Mouse (Mus musculus) neural tube, embryonic 10.5 days (tissue): Measurements from ENCODE around the gene Myh4.
A peak's percentile ranks its signal among the peaks of the same experiment; 100 is the strongest.

Source experiments
- DNase-seq: peaks from one replicate; pipeline ENCODE4 v3.0.0-alpha.2; 2017; ENCODE audit warnings: low spot score; ENCODE audit errors: extremely low spot score

Myh4 gene

DNA sequence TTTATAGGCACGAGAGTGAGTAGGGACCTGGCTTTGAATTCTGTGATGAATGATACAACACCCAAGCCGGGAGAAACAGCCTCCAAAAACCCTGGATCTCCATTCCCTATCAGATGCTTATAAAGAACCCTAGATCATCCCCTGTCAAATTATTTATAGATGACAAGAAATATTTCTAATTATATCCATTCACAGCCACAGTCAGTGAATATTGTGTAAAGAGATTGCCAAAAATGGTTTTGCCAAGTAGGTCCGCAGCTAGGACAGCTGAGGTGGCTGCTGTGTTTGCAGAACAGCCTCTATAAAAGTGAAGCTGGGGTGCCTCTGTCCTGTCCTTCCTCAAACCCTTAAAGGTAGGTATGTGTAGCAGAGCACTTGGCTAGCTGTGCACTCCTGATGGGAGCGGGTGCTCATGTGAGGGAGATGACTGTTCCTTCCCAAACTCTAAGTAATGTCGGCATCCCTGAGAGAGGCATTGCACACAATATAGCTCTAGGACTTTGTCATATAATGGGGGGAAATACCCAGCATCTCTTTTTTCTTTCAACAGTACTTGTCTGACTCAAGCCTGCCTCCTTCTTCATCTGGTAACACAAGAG lies at the start of gene Myh4:
TSS of gene Myh4 (plus strand) at position 549 of the 599 bp plus-strand sequence.
- DNase-seq: no peak

DNA sequence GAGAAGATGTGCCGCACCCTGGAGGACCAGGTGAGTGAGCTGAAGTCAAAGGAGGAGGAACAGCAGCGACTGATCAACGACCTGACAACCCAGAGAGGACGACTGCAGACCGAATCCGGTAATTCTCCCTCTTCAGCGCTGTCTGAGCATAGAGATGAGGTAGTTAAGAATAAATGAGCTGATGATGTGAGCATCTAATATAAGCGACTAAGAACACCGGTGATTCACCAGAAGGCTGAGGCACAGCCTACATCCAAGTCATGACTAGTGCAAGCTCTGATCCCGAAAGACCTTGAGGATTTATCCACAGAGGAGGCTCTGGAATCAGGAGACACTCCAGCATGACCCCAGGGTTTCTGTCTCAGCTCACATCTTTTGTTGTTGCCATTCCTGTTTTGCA lies 47.5 kb upstream of the Myh4 start:
- DNase-seq: no peak

DNA sequence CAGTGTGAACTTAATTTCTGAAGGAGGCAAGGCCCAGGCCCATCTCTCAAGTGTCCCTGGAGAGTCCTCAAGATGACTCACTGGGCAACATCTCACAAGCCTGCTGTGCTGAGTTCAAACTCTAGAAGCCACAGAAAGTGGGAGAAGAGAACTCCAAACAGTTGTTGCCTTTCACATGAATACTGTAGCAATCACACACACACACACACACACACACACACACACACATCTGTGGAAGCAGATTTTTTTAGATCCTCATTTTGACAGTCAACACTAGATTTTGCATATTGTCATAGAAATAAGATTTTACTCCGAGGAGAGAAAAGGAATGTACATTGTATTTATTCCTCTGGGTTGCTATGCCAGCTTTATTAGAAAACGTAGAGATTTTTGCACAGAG lies 47.0 kb upstream of the Myh4 start:
- DNase-seq: no peak

DNA sequence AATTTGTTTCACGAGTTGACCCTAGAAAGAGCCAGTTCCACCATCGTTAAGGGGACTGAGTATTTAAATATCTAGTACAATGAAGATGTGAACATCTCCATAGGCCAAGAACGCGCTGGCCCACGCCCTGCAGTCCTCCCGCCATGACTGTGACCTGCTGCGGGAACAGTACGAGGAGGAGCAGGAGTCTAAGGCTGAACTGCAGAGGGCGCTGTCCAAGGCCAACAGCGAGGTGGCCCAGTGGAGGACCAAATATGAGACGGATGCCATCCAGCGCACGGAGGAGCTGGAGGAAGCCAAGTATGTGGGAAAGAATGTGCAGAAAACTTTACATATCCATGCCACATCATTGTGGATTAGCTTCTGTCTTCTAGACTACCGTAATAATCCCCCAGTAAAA lies 46.3 kb upstream of the Myh4 start:
- DNase-seq: no peak

DNA sequence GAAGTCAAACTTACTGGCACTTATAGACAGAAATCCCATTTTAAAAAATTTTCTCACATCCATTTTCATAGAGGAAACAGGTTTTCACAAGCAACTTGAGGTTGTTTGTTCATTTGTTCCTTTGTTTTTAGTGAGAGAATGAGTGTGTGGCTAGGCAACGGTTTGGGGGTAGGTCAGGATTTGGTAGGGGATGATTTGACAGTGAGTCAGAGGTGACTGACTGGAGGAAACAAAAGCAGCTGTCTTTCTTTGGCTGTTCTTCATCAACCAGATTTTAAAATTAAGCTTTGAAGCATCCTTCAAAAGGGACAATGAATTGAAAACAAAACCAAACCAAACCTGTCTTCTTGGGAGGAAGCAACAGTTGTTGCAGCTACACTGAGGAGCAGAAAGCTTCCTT lies 38.5 kb upstream of the Myh4 start:
- DNase-seq: no peak

DNA sequence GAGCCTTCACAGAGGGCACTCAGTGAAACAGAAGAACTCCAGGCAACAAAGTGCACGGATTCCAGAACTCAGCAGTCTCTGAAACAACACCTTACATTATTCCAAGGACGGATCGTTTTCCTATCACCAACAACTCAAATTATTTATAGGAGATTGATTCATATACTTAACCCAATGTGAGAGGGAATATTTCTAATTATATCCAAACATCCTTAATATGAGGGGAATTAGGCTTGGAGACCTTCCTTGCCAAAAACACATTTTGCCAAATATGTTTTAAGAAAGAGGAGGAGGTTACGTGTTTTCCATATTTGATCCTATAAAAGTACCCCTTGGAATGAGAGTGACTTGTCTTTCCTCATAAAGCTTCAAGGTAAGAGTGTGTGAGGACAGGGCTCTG lies 38.1 kb upstream of the Myh4 start, which contains the start of gene Myh1:
TSS of gene Myh1 (plus strand) at position 301 of the 400 bp plus-strand sequence.
- DNase-seq: no peak

DNA sequence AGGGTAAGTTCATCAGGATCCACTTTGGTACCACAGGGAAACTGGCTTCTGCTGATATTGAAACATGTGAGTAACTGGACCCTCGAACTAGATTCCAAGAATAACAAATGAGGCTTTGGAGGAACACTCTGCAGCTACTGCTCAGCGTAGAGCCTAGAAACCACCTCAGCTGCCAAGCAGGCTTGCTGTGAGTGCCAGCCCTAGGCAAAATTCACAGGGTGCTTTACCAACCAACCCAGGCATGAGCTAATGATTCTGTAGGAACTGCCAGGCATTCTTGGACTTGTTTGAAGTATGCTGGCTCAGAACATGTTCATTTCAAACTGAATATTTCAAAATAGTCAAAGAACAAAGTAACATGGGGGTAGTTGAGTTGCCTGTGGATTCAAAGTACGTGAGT lies 33.1 kb upstream of the Myh4 start:
- DNase-seq: no peak

DNA sequence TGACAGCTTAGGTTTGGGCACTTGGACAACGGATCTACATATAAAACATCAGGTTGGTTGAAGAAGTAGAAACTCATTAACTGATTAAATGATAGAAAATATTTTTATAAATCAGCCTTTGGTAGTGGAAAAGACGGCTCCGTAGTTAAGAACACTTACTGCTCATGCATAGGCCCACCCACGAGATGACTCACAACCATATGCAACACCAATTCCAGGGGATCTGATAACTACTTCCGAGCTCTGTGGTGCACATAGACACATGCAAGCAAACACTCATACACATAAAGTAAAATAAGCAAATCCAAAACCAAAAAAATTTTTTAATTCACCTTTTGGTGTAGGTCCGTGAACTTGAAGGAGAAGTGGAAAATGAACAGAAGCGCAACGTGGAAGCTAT lies 16.0 kb upstream of the Myh4 start:
- no peak for DNase-seq

DNA sequence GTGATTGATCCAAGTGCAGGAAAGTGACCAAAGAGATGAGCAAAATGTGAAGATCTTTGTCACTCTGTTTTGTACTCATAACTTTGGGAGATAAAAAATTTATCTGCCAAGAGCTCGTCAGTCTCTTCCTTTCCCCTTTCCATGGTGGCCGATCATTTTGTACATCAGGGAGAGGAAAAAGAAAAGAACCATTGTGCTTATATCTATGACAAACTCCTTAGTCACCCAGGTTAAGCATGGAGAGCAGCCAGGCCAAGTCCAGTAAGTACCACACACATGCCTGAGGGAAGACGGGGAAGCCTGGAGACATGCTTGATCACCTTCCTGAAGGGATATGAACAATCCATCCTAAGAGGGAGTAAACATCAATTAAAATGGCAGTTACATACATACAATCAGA lies 13.4 kb upstream of the Myh4 start:
- DNase-seq: no peak

DNA sequence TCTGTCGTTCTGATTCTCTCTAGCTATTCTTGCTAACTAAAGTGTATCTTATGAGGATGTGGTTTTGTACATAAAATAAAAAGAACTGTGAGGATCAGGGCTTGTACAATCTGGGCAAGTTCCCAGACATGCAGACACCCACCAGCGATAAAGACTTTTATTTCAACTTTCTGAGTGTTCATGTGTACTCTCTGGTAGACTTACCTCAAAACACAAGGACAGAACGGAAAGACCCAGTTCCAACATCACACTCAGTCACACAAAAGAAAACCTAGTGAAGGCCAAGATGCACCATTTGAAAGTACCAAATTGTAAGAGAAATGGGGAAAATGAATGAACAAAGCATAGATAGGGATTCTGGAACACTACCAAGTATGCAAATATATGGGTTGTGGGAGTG lies 9.1 kb upstream of the Myh4 start:
- DNase-seq: no peak

DNA sequence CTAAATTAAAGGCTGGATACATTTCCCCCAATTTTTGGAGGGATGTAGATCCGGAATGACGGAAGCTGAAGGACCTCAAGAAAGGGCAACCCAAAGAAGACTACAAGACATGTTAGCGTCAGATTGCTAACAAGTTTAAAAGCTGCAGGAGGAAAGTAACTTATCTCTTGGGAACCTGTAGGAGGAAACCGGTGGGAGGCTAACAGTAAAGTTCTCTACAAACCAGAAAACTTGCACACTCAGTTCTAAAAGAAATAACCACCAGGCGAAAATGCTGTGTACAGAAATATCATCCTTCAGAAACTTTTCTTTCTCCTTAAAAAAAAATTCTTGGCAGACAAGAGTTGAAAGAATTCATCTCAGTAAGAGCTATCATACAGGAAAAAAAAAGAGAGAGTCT lies 8.7 kb upstream of the Myh4 start:
- no peak for DNase-seq

DNA sequence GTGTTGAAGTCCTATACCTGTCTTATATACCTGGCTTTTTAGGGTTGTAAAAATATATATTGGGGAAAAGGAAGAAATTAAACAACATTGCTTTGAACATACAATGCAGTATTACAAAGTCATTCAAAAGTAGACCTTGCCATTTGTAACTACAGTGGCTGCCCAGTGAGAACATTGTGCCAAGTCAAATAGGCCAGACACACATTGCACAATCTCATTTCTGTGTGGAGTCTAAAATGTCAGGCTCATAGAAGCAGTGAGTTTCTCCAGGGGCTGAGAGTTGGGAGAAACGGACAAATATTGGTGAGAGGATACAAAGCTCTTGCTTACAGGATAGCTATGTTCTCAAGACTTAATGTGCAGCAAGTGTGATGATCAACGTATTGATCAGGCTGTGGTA lies 7.9 kb upstream of the Myh4 start:
- no peak for DNase-seq

DNA sequence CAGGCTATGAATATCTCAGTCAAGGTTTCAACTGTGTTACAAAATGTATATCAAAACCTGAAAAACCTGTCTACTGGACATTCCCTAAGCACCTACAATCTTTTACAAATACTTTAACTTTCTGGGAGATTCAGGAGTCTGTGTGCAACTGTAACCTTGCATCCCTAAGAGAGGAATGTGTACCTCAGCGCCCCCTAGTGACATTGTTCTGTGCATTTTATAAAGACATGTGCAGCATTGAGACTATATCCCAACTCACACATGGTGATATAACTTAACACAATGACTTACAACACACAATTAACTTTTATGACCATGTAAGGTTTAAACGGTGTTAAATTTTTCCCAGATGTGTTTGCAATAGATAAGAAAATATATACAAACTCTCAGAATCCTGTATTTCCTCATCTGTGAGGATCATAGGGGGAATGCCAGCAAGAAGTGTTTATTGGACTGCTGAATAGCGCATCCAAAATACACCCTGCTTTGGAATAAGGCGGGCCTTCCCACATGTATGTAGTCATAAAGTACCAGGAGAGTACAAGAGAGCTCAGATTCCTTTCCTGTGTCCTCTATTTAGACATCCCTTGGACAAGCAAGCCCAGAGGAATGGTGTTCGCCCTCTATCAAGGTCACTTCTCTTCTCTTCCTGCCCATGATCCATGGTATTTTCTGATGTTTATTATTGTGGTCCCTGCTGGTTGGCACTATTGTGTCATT lies 2.0 kb upstream of the Myh4 start:
- peak; percentile 24 for DNase-seq

DNA sequence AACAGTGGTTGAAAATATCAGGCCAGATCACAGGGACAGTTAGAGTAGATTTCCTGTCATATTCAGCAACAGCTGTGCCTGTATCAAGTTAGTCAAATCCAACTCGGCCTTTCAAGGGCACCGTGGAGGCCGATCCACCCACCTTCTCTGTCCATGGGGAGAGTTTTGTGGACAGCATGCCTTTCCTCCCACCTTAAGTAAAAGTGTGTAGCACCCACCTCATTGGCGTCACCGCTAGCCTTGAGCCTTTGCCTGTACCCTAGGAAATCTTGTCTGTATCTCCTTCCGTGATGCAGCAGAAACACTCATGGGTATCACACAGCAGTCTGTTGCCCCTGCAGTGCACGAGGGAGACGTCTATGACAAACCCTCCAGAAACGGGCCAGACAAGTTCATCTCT lies 1.0 kb upstream of the Myh4 start:
- no peak for DNase-seq

DNA sequence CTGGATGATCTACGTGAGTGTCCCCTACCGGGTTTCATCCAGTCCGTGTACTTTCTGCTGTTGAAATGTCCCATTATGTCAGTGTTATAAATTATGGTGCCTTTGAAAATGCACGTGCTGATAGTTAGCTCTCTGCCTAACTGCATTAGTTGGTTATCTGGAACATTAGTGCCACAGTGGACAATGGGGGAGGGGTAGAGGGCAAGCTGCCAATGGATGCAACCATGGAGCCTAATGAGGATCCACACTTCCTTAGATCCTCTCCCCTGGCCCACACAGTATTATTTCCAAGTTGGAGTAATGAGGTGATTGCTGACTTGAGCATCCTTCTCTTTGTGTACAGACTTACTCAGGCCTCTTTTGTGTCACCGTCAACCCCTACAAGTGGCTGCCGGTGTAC lies 3.2 kb downstream of the Myh4 start:
- DNase-seq: no peak

DNA sequence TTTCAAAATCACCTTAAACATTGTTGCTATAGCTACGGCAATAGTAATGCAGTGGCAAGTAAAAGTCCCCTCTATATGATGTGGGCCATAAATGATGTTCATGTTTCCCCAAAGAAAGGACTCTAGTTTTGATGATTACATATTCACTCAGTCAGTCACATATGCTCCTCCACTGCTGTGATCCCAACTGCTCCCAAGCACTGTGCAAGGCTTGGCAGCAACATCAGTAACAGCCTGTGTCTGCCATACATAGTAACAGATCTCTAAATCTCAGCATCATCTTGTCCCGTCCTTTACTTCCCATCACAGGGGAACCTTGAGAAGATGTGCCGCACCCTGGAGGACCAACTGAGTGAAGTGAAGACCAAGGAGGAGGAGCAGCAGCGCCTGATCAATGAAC lies 15.9 kb downstream of the Myh4 start:
- no peak for DNase-seq

DNA sequence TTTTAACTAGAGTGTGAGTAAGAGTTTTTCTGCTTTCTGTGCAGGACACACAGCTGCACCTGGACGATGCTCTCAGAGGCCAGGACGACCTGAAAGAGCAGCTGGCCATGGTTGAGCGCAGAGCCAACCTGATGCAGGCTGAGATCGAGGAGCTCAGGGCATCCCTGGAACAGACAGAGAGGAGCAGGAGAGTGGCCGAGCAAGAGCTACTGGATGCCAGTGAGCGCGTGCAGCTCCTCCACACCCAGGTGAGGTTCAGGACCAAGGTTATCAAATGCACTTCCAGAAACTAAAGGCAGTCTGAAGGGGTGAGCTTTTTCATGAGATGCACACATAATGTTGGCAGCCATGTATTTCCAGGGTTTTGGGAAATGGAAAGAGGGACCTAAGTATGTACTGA lies 19.2 kb downstream of the Myh4 start:
- DNase-seq: no peak

DNA sequence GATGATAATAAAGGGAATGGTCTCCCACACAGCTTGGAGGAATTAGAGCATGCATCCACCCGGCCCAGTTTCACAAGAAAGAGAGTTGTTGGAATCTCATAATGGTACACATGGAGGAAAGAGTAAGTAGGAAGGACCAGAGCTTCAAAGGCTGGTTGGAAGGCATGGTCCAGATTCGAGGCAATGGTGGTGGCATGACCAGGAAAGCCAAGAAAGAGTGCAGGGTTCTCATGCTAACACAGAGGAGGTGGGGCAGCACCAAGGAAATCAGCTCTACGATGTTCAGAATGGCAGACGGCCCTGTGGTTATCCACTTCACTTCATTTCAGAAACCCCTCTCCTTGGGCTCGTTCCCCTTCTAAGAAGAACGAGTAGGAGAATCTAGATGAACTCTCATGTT lies 23.1 kb downstream of the Myh4 start:
- no peak for DNase-seq

DNA sequence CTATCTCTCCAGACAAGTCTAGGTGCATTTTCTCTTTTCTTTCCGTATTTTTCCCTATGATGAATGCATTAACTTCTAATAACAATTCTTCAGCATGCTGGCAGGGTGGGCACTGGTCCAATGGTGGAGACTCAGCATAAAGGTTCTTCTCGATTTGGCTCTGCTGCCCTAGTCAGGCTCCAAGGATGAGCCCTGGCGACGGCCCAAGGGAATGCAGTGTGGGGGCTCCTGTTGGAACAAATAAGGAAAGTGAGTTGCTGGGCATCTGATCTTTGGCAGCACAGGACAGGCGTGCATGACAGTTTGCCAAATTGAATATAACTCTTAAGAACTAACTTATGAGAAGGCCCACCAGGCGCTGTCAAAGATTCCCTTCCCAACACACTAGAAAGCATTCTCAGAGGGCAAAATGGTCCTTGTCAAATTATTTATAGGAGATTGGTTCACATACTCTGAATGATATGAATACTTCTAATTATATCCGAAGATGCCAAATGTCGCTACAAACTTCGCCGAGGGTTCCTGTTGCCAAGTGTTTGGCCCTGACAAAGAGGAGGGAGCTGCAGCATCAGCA lies 38.9 kb downstream of the Myh4 start, which contains the start of gene Myh8:
TSS of gene Myh8 (plus strand) at position 524 of the 574 bp plus-strand sequence.
- DNase-seq: no peak

DNA sequence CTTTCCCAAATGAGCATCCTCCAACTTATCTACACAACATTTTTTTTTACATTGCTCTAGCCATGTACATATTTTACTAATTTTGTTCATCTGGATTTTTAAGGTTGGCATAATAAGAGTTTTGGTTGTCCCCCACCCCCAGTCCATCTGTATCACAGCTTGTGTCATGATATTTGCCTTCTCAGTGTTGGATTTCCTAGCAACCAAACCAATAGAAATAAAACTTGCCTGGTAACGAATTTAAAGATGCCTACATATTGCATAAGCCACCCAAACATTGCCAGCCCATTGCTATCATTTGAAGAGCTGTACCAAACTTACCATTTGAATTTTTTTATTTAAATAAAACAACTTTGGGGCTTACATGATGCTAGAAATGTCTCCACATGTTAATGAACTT lies 55.6 kb downstream of the Myh4 start:
- no peak for DNase-seq
